Mouse (Mus musculus): ENCODE results near the gene Elane.
"Not testable (repeated sequence)": the region's sequence is repeated elsewhere in the genome, so short reads cannot be mapped to it uniquely, and the experiment has no call there.

Gene Elane

DNA sequence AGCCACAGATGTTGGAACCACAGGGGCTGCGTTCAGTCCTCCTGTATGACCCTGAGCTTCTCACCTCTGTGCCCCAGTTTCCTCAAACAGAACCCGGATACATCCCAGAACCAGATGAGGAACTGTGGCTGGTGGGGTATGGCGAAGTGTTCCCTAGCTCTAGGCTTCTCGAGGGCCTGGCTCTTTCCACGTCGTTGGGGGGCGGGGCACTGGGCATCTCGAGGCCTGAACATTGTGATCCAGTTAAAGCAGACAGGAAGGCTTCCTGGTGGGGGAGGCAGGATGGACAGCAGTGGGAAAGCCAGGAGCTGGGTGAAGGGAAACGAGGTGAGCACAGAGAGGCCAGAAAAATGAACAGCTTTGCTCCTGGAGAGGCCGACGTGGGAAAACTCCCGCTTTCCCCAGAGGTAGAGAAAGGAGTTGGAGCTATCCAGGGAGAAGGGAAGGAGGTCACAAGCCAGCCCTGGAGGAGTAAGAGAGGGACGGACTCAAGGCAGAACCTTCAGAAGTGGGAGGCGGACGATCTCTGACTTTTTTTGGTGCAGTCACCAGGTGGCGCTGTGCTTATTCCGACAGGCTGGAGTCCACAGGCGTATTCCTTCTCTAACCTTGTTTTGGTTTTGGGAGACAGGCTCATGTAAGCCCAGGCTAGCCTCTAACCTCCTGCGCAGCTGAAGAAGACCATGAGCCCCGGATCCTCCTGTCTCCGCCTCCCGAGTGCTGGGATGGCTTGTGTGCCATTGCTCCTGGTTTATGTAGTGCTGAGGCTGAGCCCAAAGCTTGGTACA, 2.6 kb upstream of the Elane start:
- peak; percentile 83 for DNase-seq

DNA sequence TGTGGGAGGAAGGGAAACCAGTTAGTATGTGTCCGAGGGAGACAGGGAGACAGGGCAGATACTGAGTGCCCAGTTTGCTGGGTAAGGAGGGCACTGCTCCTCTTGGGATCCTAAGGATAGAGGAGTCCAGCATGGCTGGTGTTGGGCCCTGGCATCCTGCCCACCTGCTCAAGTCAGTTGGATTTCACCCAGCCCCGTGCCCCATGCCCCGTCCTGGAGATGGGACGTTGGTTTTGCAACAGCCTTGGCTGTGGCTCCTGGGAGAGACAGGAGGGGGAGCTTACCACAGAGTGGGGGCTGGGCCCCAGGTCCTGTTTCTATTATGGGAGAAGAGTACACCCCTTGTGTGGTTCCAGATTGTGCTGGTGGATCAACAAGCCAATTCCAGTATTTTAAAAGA, 1.6 kb upstream of the Elane start:
- DNase-seq = peak; percentile 55

DNA sequence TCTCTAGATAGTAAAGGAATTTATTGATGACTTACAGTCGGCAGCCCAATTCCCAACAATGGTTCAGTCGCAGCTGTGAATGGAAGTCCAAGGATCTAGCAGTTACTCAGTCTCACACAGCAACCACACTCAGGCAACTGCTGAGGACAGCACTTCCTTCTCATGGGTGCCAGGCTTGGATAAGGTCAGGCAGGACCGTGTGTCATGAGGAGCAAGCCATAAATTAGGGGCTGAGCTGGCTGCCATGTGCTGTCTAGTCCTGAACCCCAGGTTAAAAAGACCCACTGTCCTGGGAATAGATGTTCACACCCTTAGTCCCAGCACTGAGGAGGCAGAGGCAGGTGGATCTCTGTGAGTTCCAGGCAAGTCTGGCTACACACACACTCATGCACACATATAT, 1.1 kb upstream of the Elane start:
- not testable (repeated sequence) for DNase-seq

DNA sequence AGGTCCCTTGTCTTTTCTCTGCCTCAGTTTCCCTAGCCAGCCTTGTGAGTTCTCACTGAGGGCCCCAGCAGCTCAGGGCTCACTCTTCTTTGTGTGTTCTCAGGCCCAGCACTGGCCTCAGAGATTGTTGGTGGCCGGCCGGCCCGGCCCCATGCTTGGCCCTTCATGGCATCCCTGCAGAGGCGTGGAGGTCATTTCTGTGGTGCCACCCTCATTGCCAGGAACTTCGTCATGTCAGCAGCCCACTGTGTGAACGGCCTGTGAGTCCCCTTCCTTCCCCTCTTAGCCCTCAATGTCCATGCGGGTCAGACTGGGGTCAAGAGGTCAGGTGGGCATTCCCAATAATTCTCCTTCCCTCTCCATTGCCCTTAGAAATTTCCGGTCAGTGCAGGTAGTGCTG, 564 bp downstream of the Elane start:
- DNase-seq = no peak

DNA sequence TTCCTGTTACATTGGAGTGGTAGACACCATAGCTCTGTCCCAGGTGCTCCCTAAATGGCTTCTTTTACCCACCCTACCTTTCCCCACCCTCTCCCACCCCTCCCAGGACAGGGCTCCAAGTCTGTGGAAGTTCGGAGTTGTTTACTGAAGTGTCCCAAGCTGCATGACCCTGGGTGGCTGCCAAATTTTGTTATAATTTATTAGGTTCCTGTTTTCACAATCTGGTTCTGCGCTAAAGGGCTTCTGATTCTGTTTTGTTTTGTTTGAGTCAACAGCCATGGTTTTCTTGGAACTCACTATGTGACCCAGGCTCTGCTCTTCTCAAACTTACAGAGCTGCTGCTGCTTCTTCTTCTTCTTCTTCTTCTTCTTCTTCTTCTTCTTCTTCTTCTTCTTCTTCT, 3.3 kb downstream of the Elane start:
- DNase-seq = no peak

DNA sequence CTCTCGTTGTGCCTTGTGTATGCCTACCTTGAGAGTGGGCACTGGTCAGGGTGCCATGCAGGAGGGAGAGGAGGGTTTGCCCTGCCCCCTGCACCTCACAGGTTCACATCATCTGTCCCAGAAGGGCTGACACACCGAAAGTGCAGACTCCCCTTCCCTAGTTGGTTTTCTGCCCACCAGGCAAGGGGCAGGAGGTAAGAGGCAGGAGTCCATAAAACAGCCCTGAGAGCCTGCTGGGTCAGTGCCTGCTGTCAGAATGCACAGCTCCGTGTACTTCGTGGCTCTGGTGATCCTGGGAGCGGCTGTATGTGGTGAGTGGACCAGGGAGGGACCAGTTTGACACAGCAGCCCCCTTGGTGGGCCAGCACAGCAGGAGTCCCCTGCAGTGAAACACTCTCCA, 4.6 kb downstream of the Elane start, which contains the start of gene Cfd:
Gene Cfd (plus strand): TSS at position 184 of the 400 bp plus-strand sequence.
- DNase-seq = no peak

DNA sequence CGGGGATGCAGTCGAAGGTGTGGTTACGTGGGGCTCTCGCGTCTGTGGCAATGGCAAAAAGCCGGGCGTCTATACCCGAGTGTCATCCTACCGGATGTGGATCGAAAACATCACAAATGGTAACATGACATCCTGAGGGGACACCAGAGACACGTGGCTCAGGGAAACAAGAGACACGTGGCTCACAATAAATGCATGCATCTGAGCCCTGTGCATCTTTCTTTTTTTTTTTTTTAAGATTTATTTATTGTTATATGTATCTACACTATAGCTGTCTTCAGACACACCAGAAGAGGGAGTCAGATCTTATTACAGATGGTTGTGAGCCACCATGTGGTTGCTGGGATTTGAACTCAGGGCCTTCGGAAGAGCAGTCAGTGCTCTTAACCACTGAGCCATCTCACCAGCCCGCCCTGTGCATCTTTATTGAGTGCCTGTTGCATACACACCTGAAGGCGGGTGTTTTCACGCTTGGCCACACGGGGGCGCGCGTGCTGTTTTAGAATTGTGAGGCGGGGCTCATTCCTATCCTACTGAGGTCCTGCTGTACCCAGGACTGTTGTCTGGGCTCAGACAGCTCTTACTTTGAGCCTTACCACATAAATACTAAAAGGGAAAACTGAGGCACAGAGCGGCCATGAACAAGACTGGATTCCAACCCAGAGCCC, 6.5 kb downstream of the Elane start:
- DNase-seq = peak; percentile 82

DNA sequence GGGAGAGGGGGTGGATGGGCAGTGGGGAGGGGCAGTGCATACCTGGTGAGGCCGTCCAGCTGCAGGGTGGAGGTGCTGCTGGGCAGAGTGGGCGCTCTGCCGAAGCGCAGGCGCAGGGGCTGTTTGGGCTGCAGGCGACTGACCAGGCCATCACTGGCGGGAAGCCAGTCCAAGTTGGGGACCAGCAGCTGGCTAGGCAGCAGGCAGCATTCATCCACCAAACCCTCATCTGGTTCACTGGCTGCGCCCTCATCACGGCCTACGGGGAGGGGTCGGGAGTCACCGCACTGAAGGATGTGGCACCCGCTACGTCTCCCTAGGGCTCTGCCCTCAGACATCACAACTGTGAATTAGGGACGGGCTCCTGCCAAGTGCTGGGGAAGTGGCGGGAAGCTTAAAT, 10.3 kb downstream of the Elane start:
- no peak for DNase-seq

DNA sequence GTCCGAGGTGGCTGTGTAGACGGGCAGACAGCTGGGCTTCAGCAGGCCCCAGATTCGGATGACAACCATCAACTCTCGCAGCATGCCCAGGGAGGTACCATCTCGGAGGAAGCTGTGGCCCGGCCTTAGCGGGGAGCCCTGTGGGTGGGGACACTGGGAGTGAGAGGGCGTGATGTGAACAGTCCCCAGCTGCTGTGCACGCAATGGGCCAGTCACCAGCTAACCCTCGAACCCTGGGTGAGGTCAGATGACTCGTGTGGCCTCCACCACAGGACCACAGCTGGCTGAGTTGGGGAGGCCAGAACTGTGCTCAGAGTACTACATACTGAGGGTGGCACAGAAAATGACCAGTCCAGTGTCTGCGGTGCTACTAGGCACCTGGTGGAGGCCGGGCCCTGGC, 10.8 kb downstream of the Elane start:
- DNase-seq = no peak

DNA sequence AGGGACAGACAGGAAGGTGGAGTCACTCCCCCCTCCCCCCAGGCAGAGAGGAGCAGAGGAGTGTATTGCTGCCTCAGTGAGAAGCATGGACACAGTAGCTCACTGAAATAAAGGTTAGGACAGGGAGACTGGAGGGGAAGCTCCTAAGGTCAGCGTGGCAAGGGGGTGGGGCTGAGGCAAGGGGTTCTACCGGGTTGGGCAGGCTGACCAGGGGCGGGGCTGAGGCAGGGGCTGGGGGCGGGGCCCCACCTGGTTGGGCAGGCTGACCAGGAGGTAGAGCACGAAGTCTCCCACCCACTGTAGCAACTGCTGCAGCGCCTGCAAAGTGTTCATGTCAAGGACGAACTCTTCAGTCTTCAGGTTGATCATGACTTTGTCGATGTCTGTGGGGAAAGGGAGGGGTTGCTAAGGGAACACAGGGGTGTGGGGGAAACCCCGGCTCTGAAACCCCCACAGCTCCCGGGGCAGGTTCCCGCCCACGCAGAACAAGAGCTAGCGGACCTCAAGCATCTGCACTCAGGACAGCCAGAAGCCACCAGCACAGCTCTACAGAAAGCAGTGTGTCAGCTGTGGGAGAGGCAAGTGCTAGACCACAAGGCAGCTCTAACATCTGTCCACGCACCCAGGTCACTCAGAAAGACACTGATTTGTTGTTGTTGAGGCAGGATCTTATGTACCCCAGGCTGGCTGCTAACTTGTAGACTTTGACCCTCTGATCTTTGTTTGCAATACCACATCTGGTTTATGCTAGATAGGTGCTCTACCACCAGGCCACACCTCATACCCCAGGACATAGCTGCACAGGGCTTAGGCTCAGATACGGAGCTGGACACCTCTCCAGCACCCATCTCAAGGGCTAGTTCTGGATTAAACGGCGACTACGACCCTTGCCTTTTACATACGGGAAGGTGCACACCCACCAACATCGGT, 11.5 kb downstream of the Elane start:
- no peak for DNase-seq

DNA sequence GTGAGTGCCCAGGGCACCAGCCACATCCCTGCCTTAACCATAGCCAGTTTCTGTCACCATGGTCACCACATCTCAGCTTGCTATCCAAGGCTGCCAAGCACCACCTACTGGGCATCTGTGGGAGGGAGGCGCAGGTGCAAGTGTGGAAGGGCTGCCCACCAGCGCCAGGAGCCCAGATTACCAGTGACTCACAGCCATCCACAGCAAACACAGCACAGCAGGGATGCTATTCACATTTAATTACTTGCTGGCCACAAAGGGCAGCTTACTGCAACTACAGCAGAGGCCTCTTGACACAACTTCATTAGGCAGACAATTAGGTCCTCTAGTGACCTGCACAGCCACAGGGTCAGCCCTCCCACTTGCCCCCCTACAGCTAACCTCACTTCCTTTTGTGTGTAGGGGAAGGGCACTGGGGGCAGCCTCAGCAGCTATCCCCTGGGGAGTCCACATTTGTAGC, 14.9 kb downstream of the Elane start:
- DNase-seq = no peak

DNA sequence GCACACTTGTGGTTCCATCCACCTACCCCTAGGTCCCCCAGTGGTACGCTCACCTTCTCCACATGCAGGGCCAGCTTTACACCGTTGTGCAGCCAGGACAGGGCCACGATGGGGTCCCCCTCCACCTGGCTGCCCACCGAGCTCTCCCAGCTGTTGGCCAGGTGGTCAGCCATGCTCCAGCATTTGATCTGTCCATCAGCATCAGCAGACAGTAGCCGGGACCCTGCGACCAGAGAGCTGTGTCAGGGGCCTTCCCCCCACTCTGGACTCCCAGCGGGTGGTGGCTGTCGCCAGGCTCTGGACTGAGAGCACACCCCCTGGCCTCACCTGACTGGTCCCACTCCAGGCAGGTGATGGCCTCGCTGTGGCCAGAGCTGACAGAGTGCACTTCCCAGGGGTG, 20.7 kb downstream of the Elane start:
- DNase-seq = peak; percentile 68

DNA sequence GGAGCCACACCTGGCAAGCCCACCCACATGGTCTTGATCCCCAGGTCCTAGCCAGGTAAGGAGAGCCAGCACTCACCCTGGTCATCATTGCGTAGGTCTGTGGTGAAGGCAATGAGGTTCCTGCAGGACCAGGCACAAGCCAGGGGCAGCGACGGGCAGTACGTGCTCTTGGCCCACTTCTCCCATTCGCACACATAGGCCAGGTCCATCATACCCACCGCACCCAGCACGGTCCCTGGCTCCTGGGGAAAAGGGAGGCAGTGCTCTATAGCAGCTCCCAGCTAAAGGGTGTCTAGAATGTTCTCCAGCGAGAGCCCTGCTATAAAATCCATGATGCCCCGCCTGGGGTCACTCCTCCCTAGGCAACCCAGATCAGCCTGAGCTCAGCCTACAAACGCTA, 21.4 kb downstream of the Elane start:
- peak; percentile 62 for DNase-seq

DNA sequence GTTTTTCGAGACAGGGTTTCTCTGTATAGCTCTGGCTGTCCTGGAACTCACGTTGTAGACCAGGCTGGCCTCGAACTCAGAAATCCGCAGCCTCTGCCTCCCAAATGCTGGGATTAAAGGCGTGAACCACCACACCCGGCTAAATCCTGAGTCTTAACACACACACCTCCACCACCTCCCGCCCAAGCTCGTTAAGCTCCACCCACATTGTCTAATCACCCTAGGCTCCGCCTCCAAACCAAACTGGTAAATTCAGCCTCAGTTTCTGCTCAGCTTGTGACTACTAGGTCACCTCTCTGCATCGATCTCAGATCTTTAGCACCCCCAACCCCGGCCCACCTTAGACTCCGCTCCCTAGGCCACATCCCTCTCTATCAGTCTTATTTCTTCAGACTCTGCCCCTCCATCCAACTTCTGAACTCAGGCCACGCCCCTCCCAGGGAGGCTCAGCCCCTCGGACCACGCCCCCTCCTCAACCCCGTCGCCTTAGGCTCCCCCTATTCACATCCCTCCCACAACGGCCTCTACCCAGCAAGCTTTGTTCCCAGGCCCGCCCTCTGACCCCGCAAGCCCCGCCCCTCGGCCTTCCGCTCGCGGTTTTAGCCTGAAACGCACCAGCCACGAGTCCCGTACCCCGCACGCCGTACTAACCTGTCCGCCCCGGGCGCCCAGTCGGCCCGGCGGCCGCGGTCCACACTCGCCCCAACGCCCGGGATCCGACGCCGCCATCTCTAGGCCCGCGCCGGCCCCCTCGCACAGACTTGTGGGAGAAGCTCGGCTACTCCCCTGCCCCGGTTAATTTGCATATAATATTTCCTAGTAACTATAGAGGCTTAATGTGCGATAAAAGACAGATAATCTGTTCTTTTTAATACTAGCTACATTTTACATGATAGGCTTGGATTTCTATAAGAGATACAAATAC, 22.4 kb downstream of the Elane start, which contains the start of gene Med16:
Gene Med16 (minus strand): TSS at position 757 of the 925 bp plus-strand sequence.
- DNase-seq = peak; percentile 98

DNA sequence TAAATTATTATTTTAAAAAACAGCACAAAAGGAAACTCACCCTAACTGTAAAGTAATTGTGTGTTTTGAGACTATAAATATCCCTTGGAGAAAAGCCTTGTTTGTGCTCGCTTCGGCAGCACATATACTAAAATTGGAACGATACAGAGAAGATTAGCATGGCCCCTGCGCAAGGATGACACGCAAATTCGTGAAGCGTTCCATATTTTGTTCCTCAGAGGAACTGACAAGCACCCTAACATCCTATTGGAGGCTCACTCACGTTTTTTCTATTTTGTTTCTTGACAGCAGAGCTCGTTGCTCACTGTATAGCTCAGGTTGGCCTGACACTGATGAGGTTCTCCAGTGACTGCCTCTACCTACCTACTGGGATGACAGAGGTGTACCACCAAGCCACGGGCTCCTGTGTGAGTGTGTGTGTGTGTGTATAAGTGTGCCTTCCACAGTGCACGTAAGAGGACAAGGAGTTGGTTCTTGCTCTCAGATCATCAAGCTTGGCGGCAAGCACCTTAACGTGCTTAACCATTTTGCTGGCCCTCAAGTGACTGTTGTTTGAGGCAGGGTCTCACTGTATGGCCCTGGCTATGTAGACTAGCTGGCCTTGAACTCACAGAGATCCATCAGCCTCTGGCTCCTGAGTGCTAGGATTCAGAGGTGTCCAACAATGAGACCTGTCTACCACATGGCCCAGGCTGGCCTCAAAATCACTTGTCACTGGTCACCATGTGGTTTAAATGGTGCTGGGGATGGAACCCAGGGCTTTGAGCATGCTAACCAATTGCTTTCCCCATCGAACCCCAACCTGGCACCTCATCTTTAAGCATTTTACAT, 23.3 kb downstream of the Elane start:
- peak; percentile 70 for DNase-seq

DNA sequence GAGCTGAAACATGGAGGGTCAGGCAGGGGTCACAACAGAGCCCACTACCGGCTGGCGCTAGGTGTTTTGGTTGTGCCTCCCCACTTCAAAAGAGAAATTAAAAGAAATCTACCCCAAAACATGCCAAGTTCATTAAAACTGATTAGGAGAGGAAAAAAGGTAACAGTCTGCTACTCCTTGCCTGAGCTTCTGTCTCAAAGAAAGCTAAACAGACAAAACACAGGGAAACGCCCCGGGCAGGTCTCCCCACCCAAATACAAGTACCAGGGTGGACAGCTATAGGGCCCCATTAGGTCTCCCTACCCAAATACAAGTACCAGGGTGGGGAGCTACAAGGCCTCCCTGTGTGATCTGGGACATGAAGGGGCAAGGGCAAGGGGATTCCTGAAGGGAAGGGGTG, 24.5 kb downstream of the Elane start, which contains the start of gene Gm26602:
Gene Gm26602 (plus strand): TSS at position 301 of the 400 bp plus-strand sequence.
- DNase-seq = peak; percentile 37

DNA sequence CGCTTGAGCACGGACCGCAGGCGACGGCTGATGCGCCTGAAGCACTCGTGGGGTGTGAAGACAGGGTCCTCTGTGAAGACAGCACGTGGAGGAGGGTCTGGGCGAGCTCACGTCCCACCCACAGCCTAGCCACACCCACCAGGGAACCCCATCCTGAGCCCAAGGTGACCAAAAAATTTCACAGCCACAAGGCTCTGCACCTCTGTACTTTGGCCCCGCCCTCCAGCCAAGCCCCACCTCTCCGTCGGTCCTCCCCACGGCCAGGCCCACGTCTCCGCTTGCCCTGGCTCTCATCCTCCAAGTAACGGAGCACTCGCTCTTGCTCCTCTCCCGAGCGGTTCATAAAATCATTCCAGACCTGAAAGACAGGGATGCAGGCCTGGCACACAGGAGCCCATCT, 26.4 kb downstream of the Elane start:
- peak; percentile 56 for DNase-seq

DNA sequence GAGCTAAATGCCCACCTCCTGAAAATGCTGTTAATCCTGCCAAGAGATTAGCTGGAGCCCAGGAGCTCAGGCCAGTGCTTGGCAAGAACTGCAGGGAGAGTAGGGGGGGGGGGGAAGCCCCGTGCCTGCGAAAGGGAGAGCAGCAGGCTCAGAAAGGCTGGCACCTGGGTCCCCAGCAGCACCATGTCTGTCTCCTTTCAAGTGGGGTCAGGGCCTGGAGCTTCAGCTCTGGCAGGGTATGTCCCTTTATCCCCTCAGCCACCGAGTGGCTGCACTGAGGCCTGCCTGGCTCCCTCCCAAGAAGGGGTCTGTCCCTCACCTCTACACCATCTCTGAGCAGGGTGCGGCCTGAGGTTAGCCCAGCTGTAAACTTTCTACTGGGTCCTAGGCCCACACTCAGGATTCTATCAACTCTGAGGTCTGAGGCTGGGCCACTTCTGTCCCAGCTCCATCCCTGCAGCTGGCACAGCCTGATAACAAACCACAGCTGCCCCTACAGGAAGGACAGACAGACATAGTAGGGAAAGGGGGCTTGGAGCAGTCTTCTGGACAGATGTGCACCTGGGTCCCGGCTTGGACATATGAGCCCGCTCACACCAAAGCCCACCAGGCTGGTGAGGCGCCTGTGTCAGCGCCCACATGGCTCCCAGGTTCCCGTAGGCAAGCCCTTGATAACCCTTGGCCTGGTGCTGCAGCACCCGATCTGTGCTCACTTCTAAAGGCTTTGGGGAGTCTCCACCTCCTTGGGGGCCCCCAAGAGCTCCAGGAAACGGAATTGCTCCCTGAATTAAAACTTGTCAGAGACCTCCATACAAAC, 28.3 kb downstream of the Elane start:
- peak; percentile 55 for DNase-seq

DNA sequence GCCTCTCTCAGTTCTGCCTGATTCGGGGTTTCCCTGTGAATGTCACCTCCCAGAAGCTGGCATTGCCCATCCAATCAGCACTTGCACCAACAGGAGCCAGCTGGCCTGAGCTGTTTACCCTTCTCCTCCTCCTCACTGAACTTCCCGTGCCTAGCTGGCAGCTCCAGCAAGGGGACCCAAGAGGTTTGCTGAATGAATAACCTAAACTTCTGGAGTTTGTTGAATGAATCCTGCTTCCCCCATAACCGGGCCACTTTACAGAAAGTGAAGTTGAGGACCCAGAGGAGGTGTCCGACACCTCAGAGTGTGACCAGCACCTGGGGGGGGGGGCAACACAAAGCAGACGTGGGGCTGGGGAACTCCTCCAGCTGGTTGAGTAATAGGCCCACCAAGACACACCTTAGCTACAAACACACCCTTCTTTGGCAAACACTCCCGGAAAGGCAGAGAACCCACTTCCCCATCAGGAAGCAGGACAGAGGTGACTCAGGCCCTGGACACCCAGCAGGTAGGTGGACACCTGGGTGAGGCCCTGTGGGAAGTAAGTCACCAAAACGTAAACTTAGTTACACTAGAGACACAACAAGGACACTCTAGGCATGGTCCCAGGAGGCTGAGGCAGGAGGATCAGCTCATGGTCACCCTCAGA, 29.0 kb downstream of the Elane start:
- peak; percentile 47 for DNase-seq
